Mouse (Mus musculus) forebrain, embryonic 14.5 days (tissue): ENCODE measurements around the gene A630095N17Rik. TPM values are rescaled to one million over a fixed set of nuclear protein-coding genes. Genes with fewer than 3 reads are reported as not detected.

Experiments
- ATAC-seq: fragments of 200-750 bp; cut with Nextera tagmentation; 2 replicates; pipeline ENCODE4 v1.8.0; 2017; ENCODE audit warnings: mild to moderate bottlenecking, moderate library complexity
- DNase-seq: peaks from one replicate; pipeline ENCODE4 v3.0.0-alpha.2; 2015; ENCODE audit warnings: low spot score
- H3K27ac ChIP-seq: fragments of 300-500 bp; sonication (generic); 2 replicates; pipeline ENCODE4 v1.5.1; 2014; ENCODE audit warnings: low read depth, mild to moderate bottlenecking, control low read depth, low read length, moderate library complexity
- H3K27me3 ChIP-seq: fragments of 300-500 bp; sonication (generic); replicated peaks from 2 replicates; pipeline ENCODE4 v1.6.1; 2014; ENCODE audit warnings: low read length, control low read depth, mixed read lengths; ENCODE audit not compliant: control insufficient read depth, insufficient read depth
- H3K36me3 ChIP-seq: fragments of 300-500 bp; sonication (generic); 2 replicates; pipeline ENCODE4 v1.6.1; 2014; ENCODE audit warnings: low read length, control low read depth; ENCODE audit not compliant: control insufficient read depth, insufficient read depth
- H3K4me1 ChIP-seq: fragments of 300-500 bp; sonication (generic); 2 replicates; pipeline ENCODE4 v1.6.1; 2014; ENCODE audit warnings: antibody characterized with exemption, low read length, control low read depth; ENCODE audit not compliant: control insufficient read depth, insufficient read depth
- H3K4me2 ChIP-seq: fragments of 300-500 bp; sonication (generic); 2 replicates; pipeline ENCODE4 v1.6.1; 2014; ENCODE audit warnings: mild to moderate bottlenecking, control low read depth, low read length
- H3K4me3 ChIP-seq: fragments of 300-500 bp; sonication (generic); 2 replicates; pipeline ENCODE4 v1.5.1; 2014; ENCODE audit warnings: low read depth, low read length, control low read depth
- H3K9ac ChIP-seq: fragments of 300-500 bp; sonication (generic); 2 replicates; pipeline ENCODE4 v1.6.1; 2014; ENCODE audit warnings: mild to moderate bottlenecking, low read length, control low read depth, moderate library complexity
- H3K9me3 ChIP-seq: fragments of 300-500 bp; sonication (generic); replicated peaks from 2 replicates; pipeline ENCODE4 v1.6.1; 2016; ENCODE audit warnings: low read length, control low read depth, mixed read lengths; ENCODE audit not compliant: control insufficient read depth
- WGBS: fragments of 180-500 bp; shearing (Covaris S2); extraction: QIAGEN DNeasy Blood & Tissue Kit; methylation state at CpG from one replicate; pipeline ENCODE4 v1.1.7; 2014; 5-methylcytosine and 5-hydroxymethylcytosine counted together
- polyA plus RNA-seq: library from polyadenylated mRNA; unstranded; fragments of >200 nt; fragmentation: Nextera tagmentation; extraction: Ambion mirVana; gene quantifications from 2 replicates; pipeline ENCODE4 v1.2.1, GENCODE M21; 2014

Gene A630095N17Rik
- polyA plus RNA-seq, 1 experiment from 2014 or later = not detected

DNA sequence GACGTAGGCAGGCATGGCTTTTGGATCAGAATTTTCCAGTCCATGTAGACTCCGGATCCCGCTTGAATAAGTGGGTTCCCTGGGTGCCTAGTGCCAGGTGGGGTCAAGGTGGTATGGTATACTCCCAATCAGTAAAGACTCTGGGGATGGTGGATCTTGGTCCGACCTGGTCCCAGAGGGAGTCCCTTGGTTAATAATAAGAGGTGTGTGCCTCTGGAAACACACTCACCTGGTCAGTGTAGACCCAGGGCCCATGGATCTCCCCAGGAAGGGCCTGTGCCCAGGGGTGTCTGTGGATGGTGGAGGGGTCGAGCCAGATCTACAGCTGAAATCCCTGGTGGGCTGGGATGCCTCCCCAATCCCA, 40.7 kb downstream of the A630095N17Rik start:
- DNase-seq (no peak), ATAC-seq (no peak)
- H3K4me3 ChIP-seq = peak overlapping the region; percentile 62
- H3K4me1 ChIP-seq = peaks cover 14% of the 10 kb centered on the region
- peak overlapping the region; percentile 81 for H3K27ac ChIP-seq
- WGBS = 49% methylated on average over 5 of the region's 5 CpGs
- H3K4me2 ChIP-seq = peak overlapping the region; percentile 84
- H3K27me3 ChIP-seq = no peaks in the 10 kb centered on the region
- no peaks in the 10 kb centered on the region for H3K9me3 ChIP-seq
- H3K9ac ChIP-seq = peak overlapping the region; percentile 87
- peaks cover 30% of the 10 kb centered on the region for H3K36me3 ChIP-seq

GRCm38 (mm10) chr1:75190577-75190976, 41.3 kb downstream of the A630095N17Rik start:
- Histone ChIP-seq H3K36me3 (peaks cover 30% of the 10 kb centered on the region), H3K4me3 (no peak overlapping the region), H3K27me3 (no peaks in the 10 kb centered on the region), H3K9me3 (no peaks in the 10 kb centered on the region), H3K4me1 (peaks cover 14% of the 10 kb centered on the region), H3K4me2 (peak overlapping the region; percentile 84; the same call in 1 of the 2 replicates), H3K9ac (no peak overlapping the region), H3K27ac (no peak overlapping the region)
- ATAC-seq (no peak), DNase-seq (no peak)
- WGBS = 76% methylated on average over 2 of the region's 2 CpGs

DNA sequence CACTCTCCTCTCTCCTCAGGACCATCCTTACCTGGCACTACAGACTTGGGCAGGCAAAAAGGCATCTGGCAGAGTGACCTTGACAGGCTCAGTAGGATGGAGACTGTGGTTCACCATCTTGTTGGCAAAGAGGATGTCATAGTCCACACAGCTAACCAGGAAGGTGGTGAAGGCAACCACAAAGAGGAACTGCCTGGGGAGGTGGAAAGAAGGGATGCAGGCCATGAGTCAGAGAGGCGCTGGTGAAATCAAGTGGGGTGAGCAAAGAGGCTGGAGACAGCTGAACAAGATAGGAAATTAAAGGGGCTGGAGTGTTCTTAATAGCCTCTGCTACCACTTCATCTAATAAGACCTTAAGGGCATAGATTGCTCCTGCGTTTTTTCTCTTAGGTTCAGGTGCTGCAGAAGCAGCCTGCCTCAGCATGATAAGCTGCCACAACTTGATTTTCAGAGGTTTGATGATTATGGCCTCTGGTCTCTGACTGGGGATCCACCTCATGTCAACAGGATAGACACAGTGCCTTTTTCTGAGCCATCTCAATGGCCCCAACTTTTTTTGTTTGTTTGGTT, 43.9 kb downstream of the A630095N17Rik start:
- ATAC-seq (no peak), DNase-seq (no peak)
- Histone ChIP-seq H3K27ac (no peak overlapping the region), H3K9ac (no peak overlapping the region), H3K36me3 (peaks cover 53% of the 10 kb centered on the region), H3K9me3 (no peaks in the 10 kb centered on the region), H3K27me3 (no peaks in the 10 kb centered on the region), H3K4me3 (no peak overlapping the region), H3K4me1 (peaks cover 10% of the 10 kb centered on the region), H3K4me2 (no peak overlapping the region)
- WGBS = 85% methylated on average over 2 of the region's 2 CpGs

GRCm38 (mm10) chr1:75187126-75187525, 44.8 kb downstream of the A630095N17Rik start:
- Histone ChIP-seq H3K9ac (no peak overlapping the region), H3K4me1 (peaks cover 5% of the 10 kb centered on the region), H3K9me3 (no peaks in the 10 kb centered on the region), H3K36me3 (peaks cover 62% of the 10 kb centered on the region), H3K4me3 (no peak overlapping the region), H3K27me3 (no peaks in the 10 kb centered on the region), H3K4me2 (no peak overlapping the region), H3K27ac (no peak overlapping the region)
- DNase-seq = no peak
- ATAC-seq = no peak

DNA sequence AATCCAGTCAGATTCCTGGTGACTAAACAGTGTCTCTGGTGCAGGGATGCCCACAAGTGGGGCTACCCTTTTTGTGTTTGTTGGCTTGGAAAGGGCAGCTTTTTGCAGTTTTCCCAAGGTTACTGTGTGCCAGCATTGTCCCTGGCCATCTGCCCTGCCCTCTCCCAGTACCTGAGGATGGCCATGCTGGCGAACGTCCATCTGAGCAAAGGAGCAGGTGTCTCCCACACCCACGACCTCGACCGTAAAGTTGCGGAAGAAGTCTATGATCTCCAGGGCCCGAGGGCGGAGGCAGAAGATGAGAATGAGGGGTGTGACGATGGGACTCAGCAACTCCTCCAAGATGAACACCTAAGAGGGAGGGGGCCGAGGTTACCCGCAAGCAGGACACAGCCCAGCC, 46.4 kb downstream of the A630095N17Rik start:
- 92% methylated on average over 11 of the region's 11 CpGs for WGBS
- ATAC-seq (no peak), DNase-seq (no peak)
- Histone ChIP-seq H3K4me1 (no peaks in the 10 kb centered on the region), H3K27ac (no peak overlapping the region), H3K4me3 (no peak overlapping the region), H3K4me2 (no peak overlapping the region), H3K27me3 (no peaks in the 10 kb centered on the region), H3K36me3 (peaks cover 73% of the 10 kb centered on the region), H3K9me3 (no peaks in the 10 kb centered on the region), H3K9ac (no peak overlapping the region)

DNA sequence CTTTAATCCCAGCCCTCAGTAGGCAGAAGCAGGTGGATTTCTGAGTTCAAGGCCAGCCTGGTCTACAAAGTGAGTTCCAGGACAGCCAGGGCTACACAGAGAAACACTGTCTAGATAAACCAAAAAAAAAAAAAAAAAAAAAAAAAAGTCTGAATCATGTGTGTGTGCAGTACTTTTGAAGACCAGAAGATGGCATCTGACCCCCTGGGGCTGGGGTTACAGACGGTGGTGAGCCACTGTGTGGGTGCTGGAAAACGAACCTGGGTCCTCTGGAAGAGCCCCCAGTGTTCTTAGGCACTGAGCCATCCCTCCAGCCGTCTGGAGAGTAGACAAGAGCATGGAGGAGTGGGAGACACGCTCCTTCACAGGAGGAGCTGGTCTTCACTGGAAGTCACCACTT, 49.7 kb downstream of the A630095N17Rik start:
- no peak overlapping the region for H3K4me2 ChIP-seq
- no peak overlapping the region for H3K4me3 ChIP-seq
- H3K36me3 ChIP-seq = peaks cover 63% of the 10 kb centered on the region
- H3K4me1 ChIP-seq = peaks cover 7% of the 10 kb centered on the region
- no peak for DNase-seq
- no peak for ATAC-seq
- no peak overlapping the region for H3K9ac ChIP-seq
- H3K27ac ChIP-seq = no peak overlapping the region
- 67% methylated on average over 4 of the region's 4 CpGs for WGBS
- H3K27me3 ChIP-seq = no peaks in the 10 kb centered on the region
- H3K9me3 ChIP-seq = no peaks in the 10 kb centered on the region

GRCm38 (mm10) chr1:75181377-75181870, 50.5 kb downstream of the A630095N17Rik start:
- Histone ChIP-seq H3K27ac (no peak overlapping the region), H3K4me2 (no peak overlapping the region), H3K4me1 (peaks cover 7% of the 10 kb centered on the region), H3K4me3 (no peak overlapping the region), H3K9ac (no peak overlapping the region), H3K9me3 (no peaks in the 10 kb centered on the region), H3K27me3 (no peaks in the 10 kb centered on the region), H3K36me3 (peaks cover 63% of the 10 kb centered on the region)
- WGBS = 71% methylated on average over 4 of the region's 4 CpGs
- no peak for DNase-seq
- no peak for ATAC-seq

- peaks cover 63% of the 10 kb centered on the region for H3K36me3 ChIP-seq
- ATAC-seq (no peak), DNase-seq (no peak)
- WGBS = 32% methylated on average over 7 of the region's 7 CpGs
- 0 out of 2 replicates have a peak overlapping the region, but pooled peaks have one; percentile 52 for H3K4me3 ChIP-seq
- peak overlapping the region; percentile 97 for H3K4me2 ChIP-seq
- no peak overlapping the region for H3K9ac ChIP-seq
- no peaks in the 10 kb centered on the region for H3K9me3 ChIP-seq
- H3K27ac ChIP-seq = no peak overlapping the region
- H3K27me3 ChIP-seq = no peaks in the 10 kb centered on the region
- H3K4me1 ChIP-seq = peaks cover 7% of the 10 kb centered on the region
These were observed 51.2 kb downstream of the A630095N17Rik start for GRCm38 (mm10) chr1:75180741-75181140.

- peak; percentile 96 for DNase-seq
- Histone ChIP-seq H3K36me3 (peaks cover 63% of the 10 kb centered on the region), H3K4me2 (peak within 1 kb of the TSS; percentile 97), H3K4me3 (peak within 1 kb of the TSS; percentile 52), H3K9ac (peak within 1 kb of the TSS; percentile 72), H3K27me3 (no peaks in the 10 kb centered on the region), H3K9me3 (no peaks in the 10 kb centered on the region), H3K4me1 (peaks cover 7% of the 10 kb centered on the region), H3K27ac (no peak within 1 kb of the TSS; the same call in 1 of the 2 replicates)
- WGBS = under 1% methylated on average over 31 of the region's 31 CpGs
- ATAC-seq = peak; percentile 94
These were observed 51.8 kb downstream of the A630095N17Rik start, which contains the start of gene Abcb6 for GRCm38 (mm10) chr1:75180105-75180590. Gene Abcb6, minus strand, starts transcription at chr1:75180392.
